Mouse (Mus musculus): ENCODE results near the gene Gm9046. TPM values are rescaled to one million over a fixed set of nuclear protein-coding genes. Genes with fewer than 3 reads are reported as not detected.
"Not testable (repeated sequence)": the region's sequence is repeated elsewhere in the genome, so short reads cannot be mapped to it uniquely, and the experiment has no call there.

Gm9046 gene
- polyA plus RNA-seq, 1 experiment from 2014 or later: 0.13 TPM

DNA sequence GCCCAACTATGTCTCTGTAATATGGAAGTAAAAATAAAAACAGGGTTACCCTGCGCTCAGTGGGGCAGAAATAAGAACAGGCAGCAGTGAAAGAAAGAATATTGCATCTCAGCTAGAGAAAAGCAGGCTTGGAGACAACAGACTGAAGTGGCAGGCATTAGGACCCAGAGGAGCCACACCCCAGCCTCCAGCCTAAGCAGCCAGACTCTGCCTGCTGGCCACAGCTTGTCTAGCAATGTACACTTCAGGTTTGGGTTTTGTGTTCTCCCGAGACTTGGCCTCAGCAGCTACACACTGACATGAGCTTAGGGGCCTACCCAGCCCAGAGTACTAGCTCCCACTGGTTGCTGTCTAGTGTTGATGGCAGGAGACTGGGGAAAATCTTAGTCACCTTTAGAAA lies 40.9 kb downstream of the Gm9046 start:
- H3K27ac ChIP-seq (ENCODE audit: low read length); H3K9ac ChIP-seq (ENCODE audit: low read depth, low read length); H3K27me3 ChIP-seq (ENCODE audit: control insufficient read depth, insufficient read depth, low read depth, low read length); H3K9me3 ChIP-seq (replicated peaks; ENCODE audit: control insufficient read depth, low read length, poor library complexity, severe bottlenecking); ATAC-seq; H3K4me3 ChIP-seq (ENCODE audit: low read depth, low read length); H3K4me2 ChIP-seq (ENCODE audit: low read length); H3K36me3 ChIP-seq (ENCODE audit: control insufficient read depth, insufficient read depth, low read length); H3K4me1 ChIP-seq (ENCODE audit: control insufficient read depth, insufficient read depth, low read length): not testable (repeated sequence)
- WGBS: 43% methylated on average over 2 of the region's 2 CpGs

DNA sequence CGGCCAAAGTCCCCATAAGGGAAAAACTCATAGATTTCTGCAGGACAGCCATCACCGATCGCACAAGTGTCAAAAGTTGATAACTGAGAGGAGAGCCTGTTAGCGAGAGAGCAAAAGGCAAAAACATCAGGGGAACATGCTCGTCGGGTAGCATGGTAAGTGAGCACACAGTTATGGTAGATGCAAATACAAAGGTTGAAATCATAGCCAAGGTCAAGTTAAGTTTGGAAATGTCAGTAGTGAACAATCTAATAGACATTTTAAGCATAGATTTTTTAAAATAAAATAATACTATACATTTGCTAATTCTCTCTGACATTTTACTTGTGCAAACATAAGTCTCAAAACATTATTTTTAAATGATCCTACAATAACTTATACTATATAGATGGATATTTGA lies 48.1 kb downstream of the Gm9046 start, which contains the start of gene Iltifb:
Iltifb (minus strand) TSS at position 101 of the 400 bp plus-strand sequence.
- Histone ChIP-seq H3K27me3 (ENCODE audit: control insufficient read depth, insufficient read depth, low read depth, low read length) (no peaks in the 10 kb centered on the region), H3K9ac (ENCODE audit: low read depth, low read length) (no peak within 1 kb of the TSS), H3K4me2 (ENCODE audit: low read length) (no peak within 1 kb of the TSS), H3K4me1 (ENCODE audit: control insufficient read depth, insufficient read depth, low read length) (no peaks in the 10 kb centered on the region), H3K27ac (ENCODE audit: low read length) (no peak within 1 kb of the TSS), H3K4me3 (ENCODE audit: low read depth, low read length) (no peak within 1 kb of the TSS), H3K36me3 (ENCODE audit: control insufficient read depth, insufficient read depth, low read length) (no peaks in the 10 kb centered on the region), H3K9me3 (replicated peaks; ENCODE audit: control insufficient read depth, low read length, poor library complexity, severe bottlenecking) (no peaks in the 10 kb centered on the region)
- ATAC-seq: no peak
- WGBS: 93% methylated on average over 6 of the region's 6 CpGs

Other genes with a start within 250 kb of the Gm9046 start
- gene Mdm1, start 201.4 kb downstream of the Gm9046 start, polyA plus RNA-seq (2015; fragmentation: Nextera tagmentation; extraction: Ambion mirVana): 30.6 and 31.7 TPM in 2 replicates
- 0.20 and 0.46 TPM in 2 replicates for gene Il22, start 138.3 kb downstream of the Gm9046 start, polyA plus RNA-seq (2015; fragmentation: Nextera tagmentation; extraction: Ambion mirVana)
- gene Gm32717, start 102.5 kb downstream of the Gm9046 start, polyA plus RNA-seq (2015; fragmentation: Nextera tagmentation; extraction: Ambion mirVana): 0.11 and 0.30 TPM in 2 replicates
- 0.11 and 0.30 TPM in 2 replicates for gene Gm32802, start 84.6 kb downstream of the Gm9046 start, polyA plus RNA-seq (2015; fragmentation: Nextera tagmentation; extraction: Ambion mirVana)
- gene Iltifb, start 48.2 kb downstream of the Gm9046 start, polyA plus RNA-seq (2015; fragmentation: Nextera tagmentation; extraction: Ambion mirVana): 0.80 and 0.85 TPM in 2 replicates
- not detected in 2 replicates for gene Gm9040, start 16.3 kb downstream of the Gm9046 start, polyA plus RNA-seq (2015; fragmentation: Nextera tagmentation; extraction: Ambion mirVana)
- gene Gm9044, start 10.8 kb downstream of the Gm9046 start, polyA plus RNA-seq (2015; fragmentation: Nextera tagmentation; extraction: Ambion mirVana): not detected in 2 replicates
- gene Gm9045, start 5.4 kb downstream of the Gm9046 start, polyA plus RNA-seq (2015; fragmentation: Nextera tagmentation; extraction: Ambion mirVana): not detected in 2 replicates
- not detected in 2 replicates for gene Gm9048, start 5.4 kb upstream of the Gm9046 start, polyA plus RNA-seq (2015; fragmentation: Nextera tagmentation; extraction: Ambion mirVana)
- not detected in 2 replicates for gene Gm9049, start 10.8 kb upstream of the Gm9046 start, polyA plus RNA-seq (2015; fragmentation: Nextera tagmentation; extraction: Ambion mirVana)
- gene Ifng, start 97.8 kb upstream of the Gm9046 start, polyA plus RNA-seq (2015; fragmentation: Nextera tagmentation; extraction: Ambion mirVana): not detected in 2 replicates